Mouse (Mus musculus) c-Kit-positive CD71-positive TER-119-positive erythroid progenitor cells, embryonic 14.5 days (primary cell): ENCODE measurements around the gene Tmem143.
"Not testable (repeated sequence)": the region's sequence is repeated elsewhere in the genome, so short reads cannot be mapped to it uniquely, and the experiment has no call there.

ENCODE experiments used
- DNase-seq: peaks from one replicate; pipeline ENCODE4 v3.0.0-alpha.2; 2013; ENCODE audit warnings: low spot score

The Tmem143 gene

DNA sequence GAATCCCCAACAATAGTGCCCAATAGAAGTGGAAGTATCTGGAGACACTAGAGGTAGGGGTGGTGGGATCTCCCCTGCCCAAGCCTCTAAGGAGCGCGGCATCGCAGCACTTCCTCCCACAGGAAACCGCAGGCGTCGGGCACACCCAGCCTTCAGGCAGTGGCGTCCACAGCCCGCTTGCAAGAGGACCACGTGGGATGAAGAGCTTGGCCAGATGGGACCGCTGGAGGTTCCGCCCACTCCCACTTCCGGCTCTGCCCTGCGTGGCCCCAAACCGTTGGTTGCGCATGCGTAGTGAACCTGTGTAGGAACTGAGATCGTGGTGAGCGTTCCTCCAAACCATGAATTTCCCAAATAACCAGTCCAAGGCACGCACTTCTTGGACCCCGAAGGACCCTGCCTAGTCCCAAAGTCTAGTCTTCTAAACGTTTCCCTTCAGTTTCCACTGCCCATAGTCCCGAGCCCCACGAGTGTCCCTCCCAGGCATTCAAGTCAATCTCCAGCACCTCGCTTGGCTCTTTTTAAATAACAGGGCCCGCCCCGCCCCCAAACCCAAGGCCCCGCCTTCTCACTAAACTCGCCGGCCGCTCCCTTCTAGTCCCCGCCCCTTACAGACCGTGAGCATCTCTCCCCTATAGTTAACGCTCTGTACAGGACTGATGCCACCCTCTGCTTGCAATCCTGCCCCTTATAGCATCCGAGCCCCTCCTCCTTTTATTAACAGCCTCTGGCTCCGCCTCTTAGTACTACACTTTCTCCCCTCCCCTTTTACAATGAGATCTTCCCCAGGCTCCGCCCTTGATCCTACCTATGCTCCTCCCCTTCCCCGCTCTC lies 26.4 kb downstream of the Tmem143 start:
- DNase-seq = peak; percentile 92

GRCm38 (mm10) chr7:45923762-45924428 lies 27.2 kb downstream of the Tmem143 start, which contains the start of gene Ccdc114:
Gene Ccdc114, plus strand, starts transcription at chr7:45924072.
- peak; percentile 53 for DNase-seq

GRCm38 (mm10) chr7:45924429-45924816 lies 27.7 kb downstream of the Tmem143 start:
- no peak for DNase-seq

DNA sequence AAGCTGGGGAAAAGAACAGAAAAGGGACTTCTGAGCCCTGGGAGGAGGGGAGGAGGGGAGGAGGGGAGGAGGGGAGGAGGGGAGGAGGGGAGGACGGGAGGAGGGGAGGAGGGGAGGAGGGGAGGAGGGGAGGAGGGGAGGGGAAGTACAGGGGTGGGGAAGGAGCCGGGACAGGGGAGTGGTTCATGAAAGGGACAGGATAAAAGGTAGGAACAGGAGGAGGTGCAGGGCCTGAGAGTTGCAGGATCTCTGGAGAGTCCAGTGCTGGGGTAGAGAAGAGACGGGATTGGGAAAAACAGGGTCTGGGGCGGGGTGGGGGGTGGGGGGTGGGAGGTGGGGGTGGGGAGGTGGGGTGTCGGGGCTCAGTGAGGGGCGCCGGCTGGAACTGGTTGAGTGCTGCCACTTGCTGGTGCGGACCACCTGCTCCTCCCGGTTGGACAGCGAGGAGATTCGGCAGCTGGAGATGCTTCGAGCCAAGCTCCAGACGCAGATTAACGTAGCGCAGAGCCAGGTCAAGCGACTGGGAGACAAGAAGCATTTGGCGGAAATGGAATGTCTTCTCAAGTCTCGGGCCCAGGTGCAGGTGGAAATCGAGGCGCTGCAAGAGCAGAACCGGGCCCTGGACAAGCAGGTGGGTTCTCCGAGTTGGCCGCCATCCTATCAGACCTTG lies 32.0 kb downstream of the Tmem143 start:
- DNase-seq = no peak

DNA sequence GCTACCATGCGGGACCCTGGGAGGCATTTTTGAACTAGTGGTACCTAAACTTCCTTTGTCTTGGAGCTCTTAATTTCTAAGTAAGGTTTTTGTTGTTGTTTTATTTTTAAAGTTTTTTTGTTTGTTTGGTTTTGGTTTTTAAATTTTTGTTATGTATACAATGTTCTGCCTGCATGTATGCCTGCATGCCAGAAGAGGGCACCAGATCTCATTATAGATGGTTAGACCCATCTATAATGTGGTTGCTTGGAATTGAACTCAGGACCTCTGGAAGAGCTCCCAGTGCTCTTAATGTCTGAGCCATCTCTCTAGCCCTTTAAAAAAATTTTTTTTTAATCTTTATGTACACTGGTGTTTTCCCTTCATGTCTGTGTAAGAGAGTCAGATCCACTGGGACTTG lies 32.9 kb downstream of the Tmem143 start:
- no peak for DNase-seq

DNA sequence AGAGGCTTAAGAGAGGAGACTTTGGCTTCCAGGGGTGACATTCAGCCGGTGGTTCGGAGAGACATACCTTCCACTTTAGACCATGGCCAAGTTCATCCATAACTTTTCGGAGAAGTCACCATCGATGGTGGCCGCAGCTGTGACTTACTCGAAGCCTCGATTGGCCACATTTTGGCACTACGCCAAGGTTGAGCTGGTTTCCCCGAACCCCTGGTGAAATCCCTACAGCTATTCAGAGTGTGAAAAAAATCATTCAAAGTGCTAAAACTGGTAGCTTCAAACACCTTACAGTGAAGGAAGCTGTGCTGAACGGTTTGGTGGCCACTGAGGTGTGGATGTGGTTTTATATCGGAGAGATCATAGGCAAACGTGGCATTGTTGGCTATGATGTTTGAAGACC lies 37.0 kb downstream of the Tmem143 start:
- not testable (repeated sequence) for DNase-seq

- peak; percentile 56 for DNase-seq
Measured at GRCm38 (mm10) chr7:45935114-45935513, 38.4 kb downstream of the Tmem143 start.

DNA sequence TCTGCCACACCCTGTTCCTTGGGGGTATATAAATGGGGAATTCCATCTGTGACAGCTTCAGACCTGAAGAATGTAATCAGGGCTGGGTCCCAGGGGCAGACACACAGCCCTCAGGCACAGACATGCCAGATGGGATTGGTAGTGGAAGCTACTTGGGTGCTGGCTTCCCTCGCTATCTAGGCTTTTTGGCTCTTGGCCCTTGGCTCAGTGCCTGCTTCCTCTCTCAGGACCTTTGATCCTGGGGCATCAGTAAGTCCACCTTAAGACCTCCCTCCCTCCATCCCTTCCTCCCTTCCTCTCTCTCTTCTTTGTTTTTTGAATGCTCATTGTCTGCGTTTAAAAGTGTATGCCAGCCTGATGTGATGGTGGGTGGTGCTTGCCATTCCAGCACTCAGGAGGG lies 43.1 kb downstream of the Tmem143 start:
- no peak for DNase-seq

- DNase-seq = no peak
Measured at GRCm38 (mm10) chr7:45941986-45942385, 45.2 kb downstream of the Tmem143 start.

DNA sequence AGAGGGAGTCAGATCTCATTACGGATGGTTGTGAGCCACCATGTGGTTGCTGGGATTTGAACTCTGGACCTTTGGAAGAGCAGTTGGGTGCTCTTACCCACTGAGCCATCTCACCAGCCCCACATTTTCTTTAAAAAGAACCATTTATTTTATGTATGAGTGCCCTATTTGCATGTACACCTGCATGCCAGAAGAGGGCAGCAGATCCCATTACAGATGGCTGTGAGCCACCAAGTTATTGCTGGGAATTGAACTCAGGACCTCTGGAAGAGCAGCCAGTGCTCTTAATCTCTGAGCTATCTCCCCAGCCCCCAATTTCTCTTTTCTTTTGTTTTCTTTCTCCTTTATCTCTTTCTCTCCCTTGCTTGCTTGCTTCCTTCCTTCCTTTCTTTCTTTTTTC lies 46.5 kb downstream of the Tmem143 start:
- not testable (repeated sequence) for DNase-seq

DNA sequence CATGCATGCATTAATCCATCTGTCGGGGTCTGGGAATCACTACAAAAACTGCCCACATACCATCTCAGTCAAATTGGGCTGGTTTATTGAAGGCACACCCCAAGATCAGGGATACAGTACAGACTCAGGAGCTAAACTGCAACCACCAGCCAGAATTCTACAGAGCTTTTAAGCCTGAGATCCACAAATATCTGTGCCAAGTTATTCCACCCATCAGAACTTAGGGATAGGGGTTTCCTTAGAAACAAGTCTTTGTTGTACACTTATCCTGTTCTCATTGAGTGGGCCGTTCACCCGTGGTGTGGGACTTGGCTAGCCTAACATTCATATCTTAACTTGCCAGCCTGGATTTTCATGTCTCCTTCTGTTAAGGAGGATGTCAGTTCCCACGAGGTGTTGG lies 52.3 kb downstream of the Tmem143 start:
- DNase-seq = no peak

DNA sequence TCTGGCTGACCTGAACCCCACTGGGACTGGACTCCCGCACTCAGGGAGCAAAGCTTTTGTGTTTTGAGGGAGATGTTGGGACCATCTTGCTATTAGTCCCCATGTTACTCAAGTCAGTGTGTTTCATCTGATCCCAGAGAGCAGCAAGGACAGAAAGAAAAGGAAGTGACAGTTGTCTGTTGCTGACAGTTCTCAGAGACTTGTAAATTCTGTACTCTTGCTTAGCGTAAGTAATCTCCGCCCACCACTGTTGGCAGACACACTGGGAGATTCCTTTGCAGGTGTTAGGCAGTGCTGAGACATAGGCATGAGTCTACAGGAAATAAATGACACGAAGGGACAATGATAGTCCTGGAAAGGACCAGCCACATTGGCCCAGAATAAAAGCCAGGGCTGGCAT lies 59.9 kb downstream of the Tmem143 start:
- no peak for DNase-seq
